Mouse (Mus musculus) thymus, adult 2 months (tissue): ENCODE data around the gene Wdr66. TPM values are rescaled to one million over a fixed set of nuclear protein-coding genes. Genes with fewer than 3 reads are reported as not detected.
"Not testable (repeated sequence)": the region's sequence is repeated elsewhere in the genome, so short reads cannot be mapped to it uniquely, and the experiment has no call there.

Source experiments
- DNase-seq: peaks from one replicate; pipeline ENCODE4 v3.0.0; 2021
- H3K27ac ChIP-seq: fragments of 200-500 bp; 2 replicates; pipeline ENCODE4 v1.5.1; 2012; ENCODE audit warnings: low read length, control low read depth; ENCODE audit not compliant: control insufficient read depth, insufficient read depth
- H3K27me3 ChIP-seq: fragments of 200-500 bp; 2 replicates; pipeline ENCODE4 v1.6.1; 2012; ENCODE audit warnings: mild to moderate bottlenecking, low read length, moderate library complexity, mixed read lengths; ENCODE audit not compliant: control insufficient read depth, insufficient read depth
- H3K36me3 ChIP-seq: fragments of 200-500 bp; 2 replicates; pipeline ENCODE4 v1.6.1; 2012; ENCODE audit warnings: mild to moderate bottlenecking, low read length, moderate library complexity; ENCODE audit not compliant: control insufficient read depth, insufficient read depth
- H3K4me1 ChIP-seq: fragments of 200-500 bp; replicated peaks from 2 replicates; pipeline ENCODE4 v1.6.1; 2012; ENCODE audit warnings: low read length; ENCODE audit not compliant: control insufficient read depth, insufficient read depth
- H3K4me3 ChIP-seq: fragments of 200-500 bp; 2 replicates; pipeline ENCODE4 v1.5.1; 2012; ENCODE audit warnings: mild to moderate bottlenecking, low read length, control low read depth, moderate library complexity; ENCODE audit not compliant: control insufficient read depth, insufficient read depth
- CTCF ChIP-seq: fragments of 200-500 bp; IDR thresholded peaks from 2 replicates; pipeline ENCODE4 v1.5.1; 2012; ENCODE audit warnings: mild to moderate bottlenecking, control low read depth, low read length, moderate library complexity, borderline replicate concordance; ENCODE audit not compliant: control insufficient read depth, poor library complexity, insufficient read depth; ENCODE audit errors: extremely low read depth
- POLR2A ChIP-seq: fragments of 200-500 bp; IDR thresholded peaks from 2 replicates; pipeline ENCODE4 v1.6.1; 2012; ENCODE audit warnings: mild to moderate bottlenecking, low read length, control low read depth, moderate library complexity; ENCODE audit not compliant: control insufficient read depth, poor library complexity, insufficient read depth; ENCODE audit errors: extremely low read depth
- WGBS: fragments of 180-500 bp; shearing (Covaris S2); methylation state at CpG from one replicate; pipeline ENCODE4 v1.1.7; 2018; 5-methylcytosine and 5-hydroxymethylcytosine counted together
- polyA plus RNA-seq: library from polyadenylated mRNA; depleted of rRNA; stranded (reverse); fragments of >200 nt; gene quantifications from 2 replicates; pipeline ENCODE4 v1.2.3, GENCODE M21; 2012; rRNA removed

Gene Wdr66
- 2.2 and 2.4 TPM in 2 replicates for polyA plus RNA-seq

DNA sequence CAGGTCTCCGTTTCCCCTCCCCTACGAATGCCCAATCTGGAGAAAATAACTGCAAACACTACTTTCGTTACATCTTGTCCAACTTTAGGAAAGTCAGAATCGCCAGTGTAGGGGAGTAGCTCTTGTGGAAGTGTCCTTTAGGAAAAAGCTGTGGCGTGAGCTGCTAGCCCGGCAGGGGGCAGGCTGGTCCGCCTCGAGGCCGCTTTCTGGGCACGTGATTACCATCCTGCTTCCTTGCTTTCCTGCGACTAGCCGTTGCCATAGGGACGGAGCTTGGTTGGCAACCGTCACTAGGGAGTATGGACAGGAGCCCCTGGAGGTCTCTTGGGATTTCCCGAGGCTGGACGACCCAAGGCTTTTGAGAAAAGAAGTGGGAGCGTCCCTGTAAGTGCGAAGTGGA, at the start of gene Wdr66:
TSS of gene Wdr66 (plus strand) at position 269 of the 400 bp plus-strand sequence.
- Histone ChIP-seq H3K27ac (no peak within 1 kb of the TSS), H3K27me3 (no peaks in the 10 kb centered on the region), H3K4me3 (no peak within 1 kb of the TSS), H3K4me1 (peaks cover 18% of the 10 kb centered on the region), H3K36me3 (0 out of 2 replicates have a peak, but pooled peaks cover 3% of the 10 kb centered on the region)
- peak; percentile 61 for DNase-seq
- peak; percentile 70; the same call in 1 of the 2 replicates for TF ChIP-seq CTCF
- TF ChIP-seq POLR2A: no peak
- WGBS: 14% methylated on average over 18 of the region's 18 CpGs

DNA sequence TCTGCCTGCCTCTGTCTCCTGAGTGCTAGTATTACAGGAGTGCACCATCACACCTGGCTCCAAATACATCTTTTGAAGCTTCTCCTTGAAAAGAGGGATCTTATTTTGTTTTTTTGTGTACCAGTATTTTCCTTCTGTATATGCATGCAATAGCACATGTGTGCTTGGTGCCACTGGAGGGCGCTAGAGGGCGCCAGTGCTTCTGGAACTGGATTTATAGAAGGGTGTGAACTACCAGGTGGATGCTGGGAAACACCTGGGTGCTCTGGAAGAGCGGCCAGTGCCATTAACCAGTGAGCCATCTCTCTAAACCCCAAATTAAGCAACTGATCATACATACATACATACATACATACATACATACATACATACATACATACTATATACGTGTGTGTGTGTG, 49.1 kb upstream of the Wdr66 start:
- H3K4me1 ChIP-seq, H3K4me3 ChIP-seq, DNase-seq, H3K27ac ChIP-seq, H3K27me3 ChIP-seq, H3K36me3 ChIP-seq: not testable (repeated sequence)
- WGBS: 48% methylated on average over 4 of the region's 4 CpGs

DNA sequence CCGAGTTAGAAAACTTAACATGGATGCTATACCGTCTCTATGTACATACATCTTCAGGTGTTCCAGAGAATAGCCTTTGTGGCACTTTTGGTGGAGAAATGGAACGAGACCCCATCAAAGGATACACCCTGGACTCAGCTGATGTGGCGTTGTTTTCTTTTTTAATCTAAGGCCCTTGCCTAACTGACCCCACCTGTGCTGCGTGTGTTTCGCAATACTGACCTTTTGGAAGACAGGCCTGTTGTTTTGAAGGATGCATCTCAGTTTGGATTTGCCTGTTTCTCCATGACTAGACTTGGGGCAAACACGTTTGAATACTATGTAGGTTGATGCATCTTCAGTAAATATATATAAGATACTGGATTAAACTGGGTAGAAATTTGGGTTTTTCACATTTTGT, 48.3 kb upstream of the Wdr66 start:
- H3K4me3 ChIP-seq, H3K36me3 ChIP-seq, DNase-seq, H3K4me1 ChIP-seq, H3K27me3 ChIP-seq, H3K27ac ChIP-seq: not testable (repeated sequence)
- WGBS: 91% methylated on average over 7 of the region's 7 CpGs

DNA sequence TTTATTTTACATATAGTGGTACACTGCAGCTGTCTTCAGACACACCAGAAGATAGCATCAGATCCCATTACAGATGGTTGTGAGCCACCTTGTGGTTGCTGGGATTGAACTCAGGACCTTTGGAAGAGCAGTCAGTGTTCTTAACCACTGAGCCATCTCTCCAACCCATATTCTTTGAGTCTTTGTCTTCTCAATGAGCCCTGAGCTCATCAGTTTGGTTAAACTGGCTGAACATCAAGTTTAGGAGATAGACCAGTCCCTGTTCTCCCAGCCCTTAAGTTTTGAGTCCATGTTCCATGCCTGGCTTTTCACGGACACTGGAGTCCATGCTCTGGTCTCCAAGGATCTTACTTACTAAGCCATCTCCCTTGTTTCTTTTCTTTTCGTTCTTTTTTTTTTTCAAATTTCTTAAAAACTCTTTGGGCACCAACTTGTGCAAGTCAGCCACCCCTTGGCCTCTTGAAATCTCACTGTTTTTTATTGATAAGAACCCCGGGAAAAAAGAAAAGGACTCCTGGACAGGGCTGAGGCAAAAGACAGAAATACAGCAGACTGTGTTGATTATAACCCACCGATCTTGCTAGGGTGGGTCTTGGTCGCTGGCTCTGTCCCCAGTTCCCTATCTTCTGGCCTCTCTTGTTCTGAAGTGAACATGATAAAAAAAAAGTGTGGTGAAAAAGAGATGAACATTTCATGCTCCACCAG, 29.4 kb upstream of the Wdr66 start:
- 86% methylated on average over 5 of the region's 5 CpGs for WGBS
- H3K27ac ChIP-seq, H3K36me3 ChIP-seq, DNase-seq, H3K4me1 ChIP-seq, H3K4me3 ChIP-seq, H3K27me3 ChIP-seq: not testable (repeated sequence)

DNA sequence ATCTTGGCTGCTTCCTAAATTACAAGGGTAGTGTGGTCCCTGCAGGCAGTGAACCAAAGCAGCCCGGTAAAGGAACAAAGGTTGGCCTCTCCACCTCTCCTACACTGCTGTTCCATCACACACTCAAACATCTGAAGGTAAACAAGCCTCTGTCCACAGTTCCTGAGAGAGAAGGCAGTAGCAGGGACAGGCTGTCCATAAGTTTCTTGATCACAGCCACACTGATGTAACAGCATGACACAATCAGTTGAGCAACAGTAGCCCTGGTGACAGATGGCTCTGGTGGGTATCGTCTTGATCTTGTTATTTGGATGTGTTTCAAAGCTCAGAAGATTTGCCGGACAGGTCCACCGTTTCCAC, 28.9 kb upstream of the Wdr66 start:
- TF ChIP-seq CTCF: no peak
- Histone ChIP-seq H3K4me1 (no peaks in the 10 kb centered on the region), H3K27ac (no peak overlapping the region), H3K27me3 (no peaks in the 10 kb centered on the region), H3K4me3 (no peak overlapping the region), H3K36me3 (no peaks in the 10 kb centered on the region)
- no peak for DNase-seq
- 82% methylated on average over 4 of the region's 4 CpGs for WGBS

DNA sequence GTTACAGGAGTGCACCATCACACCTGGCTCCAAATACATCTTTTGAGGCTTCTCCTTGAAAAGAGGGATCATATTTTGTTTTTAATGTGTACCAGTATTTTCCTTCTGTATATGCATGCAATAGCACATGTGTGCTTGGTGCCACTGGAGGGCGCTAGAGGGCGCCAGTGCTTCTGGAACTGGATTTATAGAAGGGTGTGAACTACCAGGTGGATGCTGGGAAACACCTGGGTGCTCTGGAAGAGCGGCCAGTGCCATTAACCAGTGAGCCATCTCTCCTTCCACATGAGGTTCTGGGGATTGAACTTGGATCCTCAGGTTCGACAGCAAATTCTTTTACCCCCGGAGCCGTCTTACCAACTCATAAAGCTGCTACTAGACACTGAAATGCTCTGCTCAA, 28.0 kb upstream of the Wdr66 start:
- not testable (repeated sequence) for H3K27ac ChIP-seq, DNase-seq, H3K4me3 ChIP-seq, H3K27me3 ChIP-seq, H3K36me3 ChIP-seq, H3K4me1 ChIP-seq
- 63% methylated on average over 6 of the region's 6 CpGs for WGBS

DNA sequence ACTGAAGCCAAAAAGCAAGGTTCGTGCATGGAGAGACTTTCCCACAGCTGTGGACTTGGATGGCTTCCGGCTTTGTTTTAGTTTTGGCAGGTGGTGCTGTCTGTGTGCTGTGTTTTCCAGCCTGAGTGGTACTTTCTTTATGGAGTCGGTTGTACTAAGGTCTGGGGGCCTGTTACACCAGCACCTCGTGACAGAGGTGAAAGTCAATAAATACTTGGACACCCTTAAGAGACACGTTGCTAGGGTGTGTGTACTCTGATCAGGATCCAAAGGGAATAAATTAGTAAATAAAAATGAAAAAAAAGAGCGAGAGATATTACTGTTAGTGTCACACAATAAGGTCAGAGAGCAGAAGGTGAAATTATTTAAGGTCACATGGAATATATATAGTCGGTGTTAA, 25.1 kb upstream of the Wdr66 start:
- no peak for DNase-seq
- Histone ChIP-seq H3K4me1 (0 out of 2 replicates have a peak, but pooled peaks cover 6% of the 10 kb centered on the region), H3K36me3 (no peaks in the 10 kb centered on the region), H3K27me3 (no peaks in the 10 kb centered on the region), H3K4me3 (no peak overlapping the region), H3K27ac (no peak overlapping the region)
- TF ChIP-seq CTCF: no peak
- TF ChIP-seq POLR2A: no peak
- 94% methylated on average over 7 of the region's 7 CpGs for WGBS
